Mouse (Mus musculus): ENCODE results near the gene Spop.

- TF ChIP-seq GATA1 (IDR thresholded peaks at IDR 0.05; ENCODE audit: borderline replicate concordance, low read length): no peak
- TF ChIP-seq FLI1 (IDR thresholded peaks at IDR 0.05; ENCODE audit: low read length): no peak
These were observed 17.3 kb upstream of the Spop start for GRCm38 (mm10) chr11:95396548-95396947.

All from megakaryocyte, embryonic 14.5 days (primary cell).